Mouse (Mus musculus) ES-E14 (cell line): ENCODE data around the gene Slc35b4. TPM values are rescaled to one million over a fixed set of nuclear protein-coding genes. Genes with fewer than 3 reads are reported as not detected.
A peak's percentile ranks its signal among the peaks of the same experiment; 100 is the strongest.

Source experiments
- DNase-seq: peaks from one replicate; pipeline ENCODE4 v3.0.0-alpha.2; 2013; ENCODE audit warnings: low read depth, low spot score
- H3K27ac ChIP-seq: 2 replicates; pipeline ENCODE4 v1.5.1; 2012; ENCODE audit warnings: low read depth, mild to moderate bottlenecking, low read length, moderate library complexity, mixed read lengths; ENCODE audit not compliant: poor library complexity, insufficient read depth, severe bottlenecking
- H3K36me3 ChIP-seq: 2 replicates; pipeline ENCODE4 v1.6.1; 2012; ENCODE audit warnings: mild to moderate bottlenecking, low read length, moderate library complexity, mixed read lengths; ENCODE audit not compliant: control insufficient read depth, poor library complexity, insufficient read depth, severe bottlenecking
- H3K4me1 ChIP-seq, 2 experiments: fragments of 150-350 bp in 1 of 2; sonication (generic) in 1 of 2; 2 replicates each; pipeline ENCODE4 v1.6.1; 2012; ENCODE audit warnings: low read length in 2 of 2, mild to moderate bottlenecking in 1 of 2, mixed read lengths in 1 of 2; ENCODE audit not compliant: control insufficient read depth in 2 of 2, insufficient read depth in 2 of 2, poor library complexity in 1 of 2
- H3K4me3 ChIP-seq, 2 experiments: fragments of 150-350 bp in 1 of 2; sonication (generic) in 1 of 2; 2 replicates each; pipeline ENCODE4 v1.5.1; 2012; ENCODE audit warnings: low read length in 2 of 2, low read depth in 1 of 2, mild to moderate bottlenecking in 1 of 2, mixed read lengths in 1 of 2; ENCODE audit not compliant: insufficient read depth in 1 of 2, poor library complexity in 1 of 2, severe bottlenecking in 1 of 2
- H3K9ac ChIP-seq: 2 replicates; pipeline ENCODE4 v1.6.1; 2012; ENCODE audit warnings: low read depth, mild to moderate bottlenecking, low read length, mixed read lengths; ENCODE audit not compliant: poor library complexity, insufficient read depth, severe bottlenecking
- H3K9me3 ChIP-seq: fragments of 150-350 bp; sonication (generic); 2 replicates; pipeline ENCODE4 v1.6.1; 2012; ENCODE audit warnings: low read depth, mild to moderate bottlenecking, low read length; ENCODE audit not compliant: control insufficient read depth, insufficient read depth
- CHD2 ChIP-seq: IDR thresholded peaks from 2 replicates; pipeline ENCODE4 v1.6.1; 2014; ENCODE audit warnings: mild to moderate bottlenecking, low read depth, low read length, inconsistent platforms
- HCFC1 ChIP-seq: IDR thresholded peaks from 2 replicates; pipeline ENCODE4 v1.6.1; 2012; ENCODE audit warnings: low read length, inconsistent platforms, borderline replicate concordance; ENCODE audit not compliant: insufficient read depth
- MAFK ChIP-seq: IDR thresholded peaks from 2 replicates; pipeline ENCODE4 v1.6.1; 2014; ENCODE audit warnings: mild to moderate bottlenecking, low read depth, low read length, inconsistent platforms; ENCODE audit not compliant: insufficient read depth
- ZC3H11A ChIP-seq: IDR thresholded peaks from 2 replicates; pipeline ENCODE4 v1.6.1; 2012; ENCODE audit warnings: low read depth, mild to moderate bottlenecking, inconsistent platforms, low read length, borderline replicate concordance
- ZNF384 ChIP-seq: IDR thresholded peaks from 2 replicates; pipeline ENCODE4 v1.6.1; 2012; ENCODE audit warnings: low read depth, low read length, inconsistent platforms
- in situ Hi-C, 2 experiments: fragments of 600-800 bp; cut with MboI; formaldehyde crosslinking; loops; one replicate each; pipeline ENCODE4 v1.15.1; 2025; ENCODE audit warnings: low sequenced_read_pairs in 2 of 2, inconsistent platforms in 1 of 2; ENCODE audit not compliant: unreplicated experiment in 2 of 2
- total RNA-seq: library from RNA; depleted of rRNA; stranded (reverse); fragments of 300-350 nt; gene quantifications from 2 replicates; pipeline ENCODE4 v1.2.3, GENCODE M21; 2012

The Slc35b4 gene
- total RNA-seq, 1 experiment: 27.4 TPM

DNA sequence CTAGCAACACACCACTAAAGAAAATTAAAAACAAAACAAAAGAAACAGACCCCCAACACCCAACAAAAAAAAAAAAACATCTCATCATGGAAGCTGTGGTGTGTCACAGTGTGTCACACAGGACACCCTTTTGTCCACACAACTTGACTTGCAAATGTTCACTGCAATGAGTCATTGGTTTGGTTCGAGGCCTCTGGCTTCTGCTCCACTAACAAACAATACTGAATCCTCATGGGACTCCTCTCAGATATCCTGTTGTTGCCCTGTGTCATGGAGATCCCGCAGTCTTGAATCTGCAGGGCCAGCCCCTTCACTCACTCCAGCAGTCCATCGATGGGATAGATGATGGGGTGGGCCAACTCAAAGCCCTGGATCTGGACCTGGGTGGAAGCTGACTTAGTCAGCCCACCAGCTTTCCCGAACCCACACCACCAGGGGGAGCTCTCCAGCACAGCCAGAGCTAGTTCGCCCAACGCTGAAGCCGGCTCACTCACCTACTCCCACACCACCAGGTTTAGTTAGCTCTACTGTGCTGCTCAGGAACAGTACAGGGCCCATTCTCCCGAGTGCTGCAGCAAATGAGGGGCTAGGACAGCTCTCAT is 28.2 kb upstream of the Slc35b4 start:
- Histone ChIP-seq H3K9me3 (no peaks in the 10 kb centered on the region), H3K27ac (no peak overlapping the region), H3K4me1 (no peaks in the 10 kb centered on the region), H3K4me3 (no peak overlapping the region), H3K9ac (no peak overlapping the region), H3K36me3 (no peaks in the 10 kb centered on the region)
- no peak for DNase-seq
- no peak for TF ChIP-seq ZNF384
- no peak for TF ChIP-seq HCFC1
- no peak for TF ChIP-seq MAFK
- TF ChIP-seq CHD2: no peak
- no peak for TF ChIP-seq ZC3H11A
- in situ Hi-C loops: no loop called here

- Histone ChIP-seq H3K4me1 (no peaks in the 10 kb centered on the region), H3K9ac (0 out of 2 replicates have a peak overlapping the region, but pooled peaks have one; percentile 12), H3K9me3 (no peaks in the 10 kb centered on the region), H3K4me3 (no peak overlapping the region), H3K27ac (no peak overlapping the region), H3K36me3 (no peaks in the 10 kb centered on the region)
- in situ Hi-C loops: no loop called here
- TF ChIP-seq ZNF384: no peak
- no peak for TF ChIP-seq HCFC1
- no peak for TF ChIP-seq ZC3H11A
- TF ChIP-seq CHD2: no peak
- TF ChIP-seq MAFK: no peak
- DNase-seq: no peak
Observed at GRCm38 (mm10) chr6:34203503-34203902, 26.6 kb upstream of the Slc35b4 start.

GRCm38 (mm10) chr6:34194981-34195380 is 18.1 kb upstream of the Slc35b4 start:
- no peak overlapping the region for H3K27ac ChIP-seq
- H3K4me1 ChIP-seq: no peaks in the 10 kb centered on the region
- DNase-seq: no peak
- no peaks in the 10 kb centered on the region for H3K9me3 ChIP-seq
- H3K9ac ChIP-seq: no peak overlapping the region
- no peaks in the 10 kb centered on the region for H3K36me3 ChIP-seq
- in situ Hi-C loops: no loop called here
- TF ChIP-seq ZC3H11A (no peak), HCFC1 (no peak), ZNF384 (no peak), MAFK (no peak), CHD2 (no peak)
- no peak overlapping the region for H3K4me3 ChIP-seq

DNA sequence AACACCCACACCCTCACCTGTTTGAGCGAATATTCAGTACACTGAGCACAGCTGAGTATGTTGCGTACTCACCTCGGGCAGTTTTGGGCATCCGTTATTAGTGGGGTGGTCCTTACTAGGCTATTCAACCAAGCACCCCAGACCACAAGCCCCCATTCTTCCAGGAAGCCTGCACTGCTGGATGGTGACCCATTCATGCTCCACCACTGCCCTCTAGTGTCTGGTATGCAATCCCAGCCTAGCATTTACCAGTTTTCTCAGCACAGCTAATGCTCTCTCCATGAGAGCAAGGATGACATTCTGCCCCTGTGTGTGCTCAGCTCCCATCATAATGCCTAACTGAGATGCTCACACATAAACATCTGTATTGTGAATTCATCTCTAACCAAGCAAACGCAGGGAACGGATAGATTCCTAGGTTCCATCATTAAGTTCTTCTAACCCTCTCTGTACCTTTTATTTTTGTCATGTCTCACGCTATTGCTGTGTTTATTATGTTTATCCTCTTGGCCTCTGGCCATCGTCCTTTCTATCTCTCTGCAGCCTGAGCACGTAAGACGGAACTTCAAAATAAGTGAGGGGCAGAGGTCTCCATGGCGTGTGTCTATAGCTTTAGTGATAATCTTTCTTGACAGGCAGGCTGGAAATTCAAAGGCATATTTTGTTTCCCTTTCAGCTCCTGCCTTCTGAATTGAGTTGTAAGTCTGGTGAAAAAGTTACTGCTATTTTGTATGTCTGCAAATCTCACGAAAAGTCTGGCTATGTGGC is 17.0 kb upstream of the Slc35b4 start:
- in situ Hi-C loops: no loop called here
- Histone ChIP-seq H3K4me1 (no peaks in the 10 kb centered on the region), H3K27ac (no peak overlapping the region), H3K4me3 (no peak overlapping the region), H3K9ac (no peak overlapping the region), H3K9me3 (no peaks in the 10 kb centered on the region), H3K36me3 (no peaks in the 10 kb centered on the region)
- TF ChIP-seq ZC3H11A: peak; percentile 91
- no peak for TF ChIP-seq HCFC1
- no peak for DNase-seq

GRCm38 (mm10) chr6:34191401-34191800 is 14.5 kb upstream of the Slc35b4 start:
- Histone ChIP-seq H3K9ac (no peak overlapping the region), H3K27ac (peak overlapping the region; percentile 78; the same call in 1 of the 2 replicates), H3K4me1 (peaks cover 7% of the 10 kb centered on the region in 2 experiments; a peak in 3 of 4 replicates), H3K9me3 (no peaks in the 10 kb centered on the region), H3K4me3 (peak overlapping the region in 1 of 2 experiments; percentile 53; a peak in 3 of 4 replicates), H3K36me3 (no peaks in the 10 kb centered on the region)
- in situ Hi-C loops: no loop called here
- no peak for DNase-seq
- TF ChIP-seq HCFC1 (no peak), ZC3H11A (0 out of 2 replicates have a peak, but pooled peaks have one; percentile 6)
